Mouse (Mus musculus) hindbrain, embryonic 15.5 days (tissue): ENCODE data around the gene Slc25a26. TPM values are rescaled to one million over a fixed set of nuclear protein-coding genes. Genes with fewer than 3 reads are reported as not detected.
A peak's percentile ranks its signal among the peaks of the same experiment; 100 is the strongest.

Experiments
- ATAC-seq: fragments of 200-750 bp; cut with Nextera tagmentation; 2 replicates; pipeline ENCODE4 v1.8.0; 2017; ENCODE audit warnings: low read depth, moderate number of reproducible peaks, moderate TSS enrichment; ENCODE audit not compliant: low FRiP score
- H3K27ac ChIP-seq: fragments of 300-500 bp; sonication (generic); replicated peaks from 2 replicates; pipeline ENCODE4 v1.5.1; 2015; ENCODE audit warnings: mild to moderate bottlenecking, inconsistent platforms
- H3K27me3 ChIP-seq: fragments of 300-500 bp; sonication (generic); 2 replicates; pipeline ENCODE4 v1.6.1; 2015; ENCODE audit warnings: control low read depth, inconsistent platforms
- H3K36me3 ChIP-seq: fragments of 300-500 bp; sonication (generic); 2 replicates; pipeline ENCODE4 v1.6.1; 2015; ENCODE audit warnings: control low read depth, inconsistent platforms
- H3K4me1 ChIP-seq: fragments of 300-500 bp; sonication (generic); replicated peaks from 2 replicates; pipeline ENCODE4 v1.6.1; 2015; ENCODE audit warnings: control low read depth, inconsistent platforms
- H3K4me2 ChIP-seq: fragments of 300-500 bp; sonication (generic); 2 replicates; pipeline ENCODE4 v1.6.1; 2015; ENCODE audit warnings: moderate library complexity, mild to moderate bottlenecking, inconsistent platforms
- H3K4me3 ChIP-seq: fragments of 300-500 bp; sonication (generic); 2 replicates; pipeline ENCODE4 v1.5.1; 2015; ENCODE audit warnings: mild to moderate bottlenecking, inconsistent platforms
- H3K9ac ChIP-seq: fragments of 300-500 bp; sonication (generic); 2 replicates; pipeline ENCODE4 v1.6.1; 2015; ENCODE audit warnings: inconsistent platforms
- H3K9me3 ChIP-seq: fragments of 300-500 bp; sonication (generic); 2 replicates; pipeline ENCODE4 v1.6.1; 2016; ENCODE audit warnings: control low read depth, inconsistent platforms
- WGBS: fragments of 180-500 bp; shearing (Covaris S2); methylation state at CpG from one replicate; pipeline ENCODE4 v1.1.7; 2015; 5-methylcytosine and 5-hydroxymethylcytosine counted together
- polyA plus RNA-seq: library from polyadenylated mRNA; unstranded; fragments of >200 nt; fragmentation: Nextera tagmentation; extraction: Ambion mirVana; gene quantifications from 2 replicates; pipeline ENCODE4 v1.2.1, GENCODE M21; 2015

Slc25a26 gene
- polyA plus RNA-seq, 1 experiment from 2014 or later, result 10.1 TPM

- Histone ChIP-seq H3K27me3 (no peaks in the 10 kb centered on the region), H3K36me3 (no peaks in the 10 kb centered on the region), H3K4me2 (no peak overlapping the region), H3K9me3 (no peaks in the 10 kb centered on the region), H3K4me3 (no peak overlapping the region), H3K9ac (no peak overlapping the region), H3K4me1 (peaks cover 10% of the 10 kb centered on the region), H3K27ac (peak overlapping the region; percentile 7; the same call in 1 of the 2 replicates)
- 16% methylated on average over 4 of the region's 4 CpGs for WGBS
- peak; percentile 78 for ATAC-seq
Measured at GRCm38 (mm10) chr6:94592710-94593109, 92.6 kb downstream of the Slc25a26 start.

- H3K4me3 ChIP-seq, result no peak overlapping the region
- no peaks in the 10 kb centered on the region for H3K27me3 ChIP-seq
- peaks cover 10% of the 10 kb centered on the region for H3K4me1 ChIP-seq
- no peak overlapping the region for H3K27ac ChIP-seq
- no peak overlapping the region for H3K9ac ChIP-seq
- no peak overlapping the region for H3K4me2 ChIP-seq
- ATAC-seq, result no peak
- no peaks in the 10 kb centered on the region for H3K9me3 ChIP-seq
- 74% methylated on average over 6 of the region's 6 CpGs for WGBS
- H3K36me3 ChIP-seq, result no peaks in the 10 kb centered on the region
Measured at GRCm38 (mm10) chr6:94594096-94594665, 94.0 kb downstream of the Slc25a26 start.

- Histone ChIP-seq H3K4me1 (peaks cover 10% of the 10 kb centered on the region), H3K9ac (no peak overlapping the region), H3K4me3 (no peak overlapping the region), H3K27me3 (no peaks in the 10 kb centered on the region), H3K27ac (no peak overlapping the region), H3K9me3 (no peaks in the 10 kb centered on the region), H3K4me2 (no peak overlapping the region), H3K36me3 (no peaks in the 10 kb centered on the region)
- whole genome bisulfite sequencing, result 81% methylated on average over 11 of the region's 11 CpGs
- ATAC-seq, result no peak
Measured at GRCm38 (mm10) chr6:94594711-94595110, 94.6 kb downstream of the Slc25a26 start.

- Histone ChIP-seq H3K36me3 (no peaks in the 10 kb centered on the region), H3K9me3 (no peaks in the 10 kb centered on the region), H3K4me1 (peaks cover 10% of the 10 kb centered on the region), H3K27me3 (no peaks in the 10 kb centered on the region), H3K9ac (no peak overlapping the region), H3K4me3 (no peak overlapping the region), H3K4me2 (no peak overlapping the region), H3K27ac (no peak overlapping the region)
- 77% methylated on average over 5 of the region's 5 CpGs for WGBS
- no peak for ATAC-seq
Measured at GRCm38 (mm10) chr6:94595206-94595605, 95.1 kb downstream of the Slc25a26 start.

GRCm38 (mm10) chr6:94596051-94596760, 96.1 kb downstream of the Slc25a26 start:
- Histone ChIP-seq H3K36me3 (no peaks in the 10 kb centered on the region), H3K4me1 (peaks cover 10% of the 10 kb centered on the region), H3K4me2 (no peak overlapping the region), H3K27me3 (no peaks in the 10 kb centered on the region), H3K9me3 (no peaks in the 10 kb centered on the region), H3K4me3 (no peak overlapping the region), H3K27ac (no peak overlapping the region), H3K9ac (no peak overlapping the region)
- no peak for ATAC-seq
- 89% methylated on average over 14 of the region's 14 CpGs for WGBS

GRCm38 (mm10) chr6:94596761-94597485, 96.8 kb downstream of the Slc25a26 start:
- ATAC-seq, result no peak
- WGBS, result 56% methylated on average over 10 of the region's 10 CpGs
- no peak overlapping the region for H3K4me3 ChIP-seq
- no peaks in the 10 kb centered on the region for H3K27me3 ChIP-seq
- no peak overlapping the region for H3K9ac ChIP-seq
- H3K36me3 ChIP-seq, result no peaks in the 10 kb centered on the region
- no peak overlapping the region for H3K4me2 ChIP-seq
- no peaks in the 10 kb centered on the region for H3K9me3 ChIP-seq
- no peak overlapping the region for H3K27ac ChIP-seq
- peaks cover 15% of the 10 kb centered on the region for H3K4me1 ChIP-seq

- Histone ChIP-seq H3K4me3 (no peak overlapping the region), H3K27me3 (no peaks in the 10 kb centered on the region), H3K4me1 (peaks cover 8% of the 10 kb centered on the region; the same call in 1 of the 2 replicates), H3K9ac (no peak overlapping the region), H3K9me3 (no peaks in the 10 kb centered on the region), H3K36me3 (no peaks in the 10 kb centered on the region), H3K4me2 (no peak overlapping the region), H3K27ac (no peak overlapping the region)
- no peak for ATAC-seq
- 72% methylated on average over 12 of the region's 12 CpGs for WGBS
Measured at GRCm38 (mm10) chr6:94598421-94598820, 98.3 kb downstream of the Slc25a26 start.

GRCm38 (mm10) chr6:94599016-94599415, 98.9 kb downstream of the Slc25a26 start:
- ATAC-seq, result no peak
- Histone ChIP-seq H3K4me1 (peaks cover 8% of the 10 kb centered on the region; the same call in 1 of the 2 replicates), H3K27me3 (no peaks in the 10 kb centered on the region), H3K27ac (no peak overlapping the region), H3K4me2 (no peak overlapping the region), H3K36me3 (no peaks in the 10 kb centered on the region), H3K4me3 (no peak overlapping the region), H3K9me3 (no peaks in the 10 kb centered on the region), H3K9ac (no peak overlapping the region)
- 91% methylated on average over 13 of the region's 13 CpGs for WGBS

- no peak overlapping the region for H3K4me3 ChIP-seq
- H3K4me1 ChIP-seq, result peaks cover 8% of the 10 kb centered on the region; the same call in 1 of the 2 replicates
- no peak overlapping the region for H3K4me2 ChIP-seq
- H3K9ac ChIP-seq, result no peak overlapping the region
- no peaks in the 10 kb centered on the region for H3K36me3 ChIP-seq
- no peak overlapping the region for H3K27ac ChIP-seq
- H3K27me3 ChIP-seq, result no peaks in the 10 kb centered on the region
- WGBS, result 82% methylated on average over 5 of the region's 5 CpGs
- no peaks in the 10 kb centered on the region for H3K9me3 ChIP-seq
- ATAC-seq, result no peak
Measured at GRCm38 (mm10) chr6:94601101-94601500, 101.0 kb downstream of the Slc25a26 start.

GRCm38 (mm10) chr6:94601811-94602210, 101.7 kb downstream of the Slc25a26 start:
- Histone ChIP-seq H3K27me3 (no peaks in the 10 kb centered on the region), H3K4me2 (no peak overlapping the region), H3K36me3 (no peaks in the 10 kb centered on the region), H3K9me3 (no peaks in the 10 kb centered on the region), H3K27ac (no peak overlapping the region), H3K4me3 (no peak overlapping the region), H3K4me1 (peaks cover 8% of the 10 kb centered on the region; the same call in 1 of the 2 replicates), H3K9ac (no peak overlapping the region)
- ATAC-seq, result no peak
- WGBS, result 65% methylated on average over 5 of the region's 5 CpGs

GRCm38 (mm10) chr6:94604072-94604471, 103.9 kb downstream of the Slc25a26 start:
- H3K36me3 ChIP-seq, result peaks cover 11% of the 10 kb centered on the region
- no peak overlapping the region for H3K4me2 ChIP-seq
- ATAC-seq, result no peak

GRCm38 (mm10) chr6:94604546-94604945, 104.4 kb downstream of the Slc25a26 start:
- peaks cover 16% of the 10 kb centered on the region for H3K36me3 ChIP-seq
- no peak overlapping the region for H3K4me2 ChIP-seq
- H3K4me3 ChIP-seq, result no peak overlapping the region
- peaks cover 8% of the 10 kb centered on the region; the same call in 1 of the 2 replicates for H3K4me1 ChIP-seq
- 87% methylated on average over 2 of the region's 2 CpGs for WGBS
- no peak overlapping the region for H3K9ac ChIP-seq
- ATAC-seq, result no peak
- no peaks in the 10 kb centered on the region for H3K27me3 ChIP-seq
- no peaks in the 10 kb centered on the region for H3K9me3 ChIP-seq
- no peak overlapping the region for H3K27ac ChIP-seq

More at GRCm38 (mm10) chr6:94604072-94604471, 103.9 kb downstream of the Slc25a26 start:
- no peak overlapping the region for H3K9ac ChIP-seq
- H3K27me3 ChIP-seq, result no peaks in the 10 kb centered on the region
- H3K27ac ChIP-seq, result no peak overlapping the region
- WGBS, result 39% methylated on average over 3 of the region's 3 CpGs
- H3K4me3 ChIP-seq, result no peak overlapping the region
- H3K9me3 ChIP-seq, result no peaks in the 10 kb centered on the region
- H3K4me1 ChIP-seq, result peaks cover 8% of the 10 kb centered on the region; the same call in 1 of the 2 replicates
